Mouse (Mus musculus): Measurements from ENCODE around the gene Mmp8. TPM values are rescaled to one million over a fixed set of nuclear protein-coding genes. Genes with fewer than 3 reads are reported as not detected.

The Mmp8 gene
- total RNA-seq (2014; rRNA removed) (not detected in 2 replicates), polyA plus RNA-seq (2015; fragmentation: Nextera tagmentation; extraction: Ambion mirVana) (0.15 and 0.19 TPM in 2 replicates)

- 85% methylated on average over 8 of the region's 8 CpGs for WGBS
Observed at GRCm38 (mm10) chr9:7558221-7559017, at the start of gene Mmp8. TSS of gene Mmp8 (plus strand) at chr9:7558456.

GRCm38 (mm10) chr9:7509619-7510233, 48.5 kb upstream of the Mmp8 start:
- TF ChIP-seq CTCF (IDR thresholded peaks at IDR 0.05; ENCODE audit: low read depth): no peak
- WGBS: 88% methylated on average over 10 of the region's 10 CpGs
- no peaks in the 10 kb centered on the region for H3K4me1 ChIP-seq (ENCODE audit: insufficient read depth, low read length)

More at GRCm38 (mm10) chr9:7558221-7559017, at the start of gene Mmp8:
- ATAC-seq (no peak), DNase-seq (ENCODE audit: low spot score) (no peak)
- Histone ChIP-seq H3K9ac (replicated peaks; ENCODE audit: low read length) (no peak within 1 kb of the TSS), H3K9me3 (ENCODE audit: low read length) (no peaks in the 10 kb centered on the region), H3K27me3 (ENCODE audit: insufficient read depth, low read length) (no peaks in the 10 kb centered on the region), H3K27ac (no peak within 1 kb of the TSS), H3K4me1 (ENCODE audit: insufficient read depth, low read length) (no peaks in the 10 kb centered on the region), H3K36me3 (ENCODE audit: insufficient read depth, low read length) (no peaks in the 10 kb centered on the region), H3K4me2 (ENCODE audit: low read depth, low read length) (no peak within 1 kb of the TSS), H3K4me3 (ENCODE audit: low read length) (no peak within 1 kb of the TSS)
- no peak for TF ChIP-seq CTCF (IDR thresholded peaks at IDR 0.05; ENCODE audit: low read depth)

DNA sequence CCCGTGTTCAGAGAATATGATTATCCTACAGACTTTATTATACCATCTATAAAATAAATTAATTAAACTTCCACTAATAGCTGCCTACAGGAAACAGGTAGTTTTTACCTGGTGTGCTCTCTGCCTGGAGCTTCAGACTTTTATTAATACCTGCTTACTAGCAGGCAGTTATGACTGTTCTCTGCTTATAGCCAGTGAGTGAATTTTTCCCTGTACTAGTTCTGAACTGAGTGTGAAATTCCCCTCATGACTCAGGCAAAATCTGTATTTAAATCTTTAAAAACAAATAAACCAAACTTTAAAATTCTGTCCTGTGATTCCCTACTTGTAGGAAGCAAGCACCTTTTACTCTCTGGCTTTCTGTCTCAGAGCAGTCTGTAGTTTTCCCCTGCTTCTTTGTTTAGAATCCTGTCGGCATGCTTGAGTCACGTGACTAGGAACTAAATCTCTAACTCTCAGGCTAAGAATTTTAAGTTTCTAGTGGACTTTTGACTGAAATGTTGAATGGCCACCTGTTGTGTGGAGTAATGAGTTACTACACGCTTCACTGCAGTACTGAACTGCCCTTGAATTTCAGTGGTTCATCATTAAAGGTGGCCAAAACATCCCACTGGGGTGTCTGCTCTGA, 40.2 kb upstream of the Mmp8 start:
- H3K36me3 ChIP-seq (ENCODE audit: insufficient read depth, low read length): no peaks in the 10 kb centered on the region
- H3K9ac ChIP-seq (replicated peaks; ENCODE audit: low read length): no peak overlapping the region
- TF ChIP-seq CTCF (IDR thresholded peaks at IDR 0.05; ENCODE audit: low read depth): no peak
- no peak for DNase-seq (ENCODE audit: low spot score)
- no peaks in the 10 kb centered on the region for H3K9me3 ChIP-seq (ENCODE audit: low read length)
- 55% methylated on average over 4 of the region's 4 CpGs for WGBS
- no peaks in the 10 kb centered on the region for H3K27me3 ChIP-seq (ENCODE audit: insufficient read depth, low read length)
- no peaks in the 10 kb centered on the region for H3K4me1 ChIP-seq (ENCODE audit: insufficient read depth, low read length)
- H3K27ac ChIP-seq: no peak overlapping the region
- ATAC-seq: no peak
- H3K4me3 ChIP-seq (ENCODE audit: low read length): no peak overlapping the region
- no peak overlapping the region for H3K4me2 ChIP-seq (ENCODE audit: low read depth, low read length)

More at GRCm38 (mm10) chr9:7509619-7510233, 48.5 kb upstream of the Mmp8 start:
- Histone ChIP-seq H3K4me2 (ENCODE audit: low read depth, low read length) (no peak overlapping the region), H3K27ac (no peak overlapping the region), H3K4me3 (ENCODE audit: low read length) (no peak overlapping the region), H3K27me3 (ENCODE audit: insufficient read depth, low read length) (no peaks in the 10 kb centered on the region), H3K9ac (replicated peaks; ENCODE audit: low read length) (no peak overlapping the region), H3K36me3 (ENCODE audit: insufficient read depth, low read length) (no peaks in the 10 kb centered on the region), H3K9me3 (ENCODE audit: low read length) (no peaks in the 10 kb centered on the region)
- DNase-seq (ENCODE audit: low spot score) (no peak), ATAC-seq (0 out of 2 replicates have a peak, but pooled peaks have one; percentile 29)

- DNase-seq (ENCODE audit: low spot score) (no peak), ATAC-seq (no peak)
- Histone ChIP-seq H3K27me3 (ENCODE audit: insufficient read depth, low read length) (no peaks in the 10 kb centered on the region), H3K4me1 (ENCODE audit: insufficient read depth, low read length) (no peaks in the 10 kb centered on the region), H3K9me3 (ENCODE audit: low read length) (no peaks in the 10 kb centered on the region), H3K36me3 (ENCODE audit: insufficient read depth, low read length) (no peaks in the 10 kb centered on the region), H3K4me3 (ENCODE audit: low read length) (no peak overlapping the region), H3K9ac (replicated peaks; ENCODE audit: low read length) (no peak overlapping the region), H3K27ac (no peak overlapping the region), H3K4me2 (ENCODE audit: low read depth, low read length) (no peak overlapping the region)
- WGBS: 78% methylated on average over 4 of the region's 4 CpGs
- no peak for TF ChIP-seq CTCF (IDR thresholded peaks at IDR 0.05; ENCODE audit: low read depth)
Observed at GRCm38 (mm10) chr9:7526255-7526940, 31.9 kb upstream of the Mmp8 start.

GRCm38 (mm10) chr9:7542763-7543162, 15.5 kb upstream of the Mmp8 start:
- no peaks in the 10 kb centered on the region for H3K27me3 ChIP-seq (ENCODE audit: insufficient read depth, low read length)
- no peaks in the 10 kb centered on the region for H3K9me3 ChIP-seq (ENCODE audit: low read length)
- no peak overlapping the region for H3K27ac ChIP-seq
- no peaks in the 10 kb centered on the region for H3K36me3 ChIP-seq (ENCODE audit: insufficient read depth, low read length)
- TF ChIP-seq CTCF (IDR thresholded peaks at IDR 0.05; ENCODE audit: low read depth): no peak
- H3K4me3 ChIP-seq (ENCODE audit: low read length): no peak overlapping the region
- ATAC-seq: no peak
- DNase-seq (ENCODE audit: low spot score): no peak
- H3K4me2 ChIP-seq (ENCODE audit: low read depth, low read length): no peak overlapping the region
- H3K9ac ChIP-seq (replicated peaks; ENCODE audit: low read length): no peak overlapping the region
- H3K4me1 ChIP-seq (ENCODE audit: insufficient read depth, low read length): no peaks in the 10 kb centered on the region

DNA sequence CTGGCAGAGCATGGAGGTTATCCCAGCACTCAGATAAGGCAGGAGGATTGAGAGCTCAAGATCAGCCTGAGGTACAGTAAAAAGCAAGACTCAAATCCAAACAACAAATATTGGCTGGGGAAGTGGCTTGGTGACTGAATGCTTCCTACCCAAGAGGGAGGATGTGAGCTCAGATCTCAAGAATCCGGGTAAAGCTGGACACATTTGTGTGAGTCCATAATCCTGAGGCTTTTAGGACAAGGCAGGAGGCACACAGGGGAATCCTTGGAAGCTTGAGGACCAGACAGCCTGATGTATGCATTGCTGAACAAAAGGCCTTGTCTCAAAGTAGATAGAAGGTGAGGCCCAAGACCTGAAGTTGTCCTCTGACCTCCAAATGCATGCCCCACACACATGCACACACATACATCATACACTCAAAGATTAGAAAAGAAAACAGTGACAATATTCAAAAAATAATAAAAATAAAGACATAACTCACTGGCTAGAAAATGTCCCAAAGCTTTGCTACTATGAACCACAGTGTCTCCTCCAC, 13.3 kb upstream of the Mmp8 start:
- no peak overlapping the region for H3K4me2 ChIP-seq (ENCODE audit: low read depth, low read length)
- WGBS: 81% methylated on average over 1 of the region's 1 CpGs
- no peaks in the 10 kb centered on the region for H3K27me3 ChIP-seq (ENCODE audit: insufficient read depth, low read length)
- H3K4me3 ChIP-seq (ENCODE audit: low read length): no peak overlapping the region
- H3K36me3 ChIP-seq (ENCODE audit: insufficient read depth, low read length): no peaks in the 10 kb centered on the region
- no peak overlapping the region for H3K9ac ChIP-seq (replicated peaks; ENCODE audit: low read length)
- no peak for ATAC-seq
- no peak for DNase-seq (ENCODE audit: low spot score)
- H3K9me3 ChIP-seq (ENCODE audit: low read length): no peaks in the 10 kb centered on the region
- TF ChIP-seq CTCF (IDR thresholded peaks at IDR 0.05; ENCODE audit: low read depth): no peak
- H3K27ac ChIP-seq: no peak overlapping the region
- no peaks in the 10 kb centered on the region for H3K4me1 ChIP-seq (ENCODE audit: insufficient read depth, low read length)

Measured in hindbrain, postnatal 0 days (tissue).